Mouse (Mus musculus) liver, embryonic 13.5 days (tissue): ENCODE results near the gene Trip4. TPM values are rescaled to one million over a fixed set of nuclear protein-coding genes. Genes with fewer than 3 reads are reported as not detected.

Experiments
- ATAC-seq: fragments of 200-750 bp; cut with Nextera tagmentation; 2 replicates; pipeline ENCODE4 v1.8.0; 2017; ENCODE audit warnings: low read depth, mild to moderate bottlenecking, moderate number of reproducible peaks, moderate library complexity
- DNase-seq: peaks from one replicate; pipeline ENCODE4 v3.0.0; 2022
- H3K27ac ChIP-seq: fragments of 300-500 bp; sonication (generic); 2 replicates; pipeline ENCODE4 v1.5.1; 2015; ENCODE audit warnings: moderate library complexity, mild to moderate bottlenecking, inconsistent platforms
- H3K27me3 ChIP-seq: fragments of 300-500 bp; sonication (generic); 2 replicates; pipeline ENCODE4 v1.6.1; 2015; ENCODE audit warnings: mild to moderate bottlenecking, inconsistent platforms
- H3K36me3 ChIP-seq: fragments of 300-500 bp; sonication (generic); 2 replicates; pipeline ENCODE4 v1.6.1; 2015; ENCODE audit warnings: mild to moderate bottlenecking, inconsistent platforms
- H3K4me1 ChIP-seq: fragments of 300-500 bp; sonication (generic); replicated peaks from 2 replicates; pipeline ENCODE4 v1.6.1; 2015; ENCODE audit warnings: inconsistent platforms
- H3K4me2 ChIP-seq: fragments of 300-500 bp; sonication (generic); 2 replicates; pipeline ENCODE4 v1.6.1; 2015; ENCODE audit warnings: inconsistent platforms, mild to moderate bottlenecking, moderate library complexity
- H3K4me3 ChIP-seq: fragments of 300-500 bp; sonication (generic); replicated peaks from 2 replicates; pipeline ENCODE4 v1.5.1; 2015; ENCODE audit warnings: mild to moderate bottlenecking, inconsistent platforms
- H3K9ac ChIP-seq: fragments of 300-500 bp; sonication (generic); 2 replicates; pipeline ENCODE4 v1.6.1; 2015; ENCODE audit warnings: mild to moderate bottlenecking, inconsistent platforms
- H3K9me3 ChIP-seq: fragments of 300-500 bp; sonication (generic); replicated peaks from 2 replicates; pipeline ENCODE4 v1.6.1; 2016; ENCODE audit warnings: inconsistent platforms
- WGBS: fragments of 180-500 bp; shearing (Covaris S2); methylation state at CpG from one replicate; pipeline ENCODE4 v1.1.7; 2015; ENCODE audit not compliant: insufficient replicate concordance; 5-methylcytosine and 5-hydroxymethylcytosine counted together
- polyA plus RNA-seq: library from polyadenylated mRNA; unstranded; fragments of >200 nt; fragmentation: Nextera tagmentation; extraction: Ambion mirVana; gene quantifications from 2 replicates; pipeline ENCODE4 v1.2.1, GENCODE M21; 2015

The Trip4 gene
- polyA plus RNA-seq, result 12.4 and 14.4 TPM in 2 replicates

DNA sequence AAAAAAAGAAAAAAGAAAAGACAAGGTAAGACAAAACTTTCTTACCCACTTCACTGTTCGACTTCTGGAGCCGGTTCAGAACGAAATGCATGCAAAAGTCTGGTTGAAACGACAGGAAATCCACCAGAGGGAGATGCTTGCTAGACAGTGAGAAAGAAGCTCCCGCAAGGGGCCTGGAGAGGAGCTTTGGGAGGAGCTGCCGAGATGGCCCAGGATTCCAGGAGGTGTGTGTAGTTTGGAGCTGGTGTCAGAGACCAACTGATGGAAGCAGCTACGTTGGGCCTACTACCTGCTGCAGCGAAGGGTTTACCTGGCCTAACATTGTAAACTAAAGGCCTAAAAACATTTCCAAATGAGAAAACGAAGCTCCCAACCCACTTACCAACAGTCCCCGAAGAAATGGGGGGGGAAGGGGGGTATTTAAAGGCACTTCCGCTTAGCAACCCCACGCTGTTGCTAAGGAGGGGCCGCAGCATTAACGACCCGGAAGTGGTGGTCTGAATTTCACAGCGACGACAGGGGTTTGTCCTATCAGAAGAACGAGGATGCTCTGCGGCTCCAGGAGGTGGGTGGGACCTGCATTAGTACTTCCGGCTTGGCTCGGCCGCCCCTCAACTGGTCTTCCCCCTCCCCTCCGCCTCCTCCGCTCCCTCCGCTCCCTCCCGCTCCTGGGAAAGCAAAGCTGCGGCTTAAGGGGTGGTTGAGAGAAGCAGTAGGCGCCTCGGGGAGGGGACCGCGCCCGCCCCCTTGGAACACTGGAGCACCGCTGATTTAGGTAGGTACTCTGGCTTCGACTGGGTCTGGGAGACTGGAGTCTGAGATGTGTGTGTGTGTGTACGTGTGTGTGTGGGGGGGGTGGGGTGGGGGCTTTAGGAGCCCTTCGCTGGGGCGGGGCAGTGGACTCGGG is at the start of gene Trip4, which contains the start of gene Csnk1g1:
Gene Trip4 (minus strand): TSS at position 401 of the 907 bp plus-strand sequence.
Gene Csnk1g1 (plus strand): TSS at position 531 of the 907 bp plus-strand sequence.
- H3K27me3 ChIP-seq, result no peaks in the 10 kb centered on the region
- H3K4me1 ChIP-seq, result peaks cover 29% of the 10 kb centered on the region
- H3K9me3 ChIP-seq, result no peaks in the 10 kb centered on the region
- H3K36me3 ChIP-seq, result peaks cover 21% of the 10 kb centered on the region
- H3K4me3 ChIP-seq, result peak within 1 kb of the TSS; percentile 84
- H3K27ac ChIP-seq, result peak within 1 kb of the TSS; percentile 86
- WGBS, result 1% methylated on average over 37 of the region's 38 CpGs
- peak; percentile 96 for ATAC-seq
- peak within 1 kb of the TSS; percentile 88 for H3K9ac ChIP-seq
- peak within 1 kb of the TSS; percentile 93 for H3K4me2 ChIP-seq
- DNase-seq, result peak; percentile 88

DNA sequence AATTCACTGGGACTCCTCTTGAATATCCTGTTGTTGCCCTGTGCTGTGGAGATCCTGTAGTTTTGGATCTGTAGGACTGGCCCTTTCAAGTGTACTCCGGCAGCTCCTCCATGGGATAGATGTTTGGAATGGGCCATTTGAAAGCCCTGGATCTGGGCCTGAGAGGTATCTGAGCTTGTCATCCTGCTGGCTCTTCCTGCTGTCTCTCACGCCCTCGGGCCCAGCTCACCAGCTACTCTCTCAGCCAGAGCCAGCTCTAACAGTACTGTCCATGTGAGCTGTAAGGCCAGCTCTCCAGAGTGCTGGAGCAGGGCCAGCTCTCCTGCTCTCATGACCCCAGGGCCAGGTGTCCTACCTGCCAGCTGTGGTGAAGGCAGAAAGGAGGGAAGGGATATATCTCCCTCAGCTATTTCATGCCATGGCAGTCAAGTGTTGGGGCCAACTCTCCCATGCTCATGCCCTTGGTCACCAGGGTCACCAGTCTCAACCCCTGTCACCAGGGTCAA is 42.5 kb upstream of the Trip4 start:
- Histone ChIP-seq H3K4me1 (no peaks in the 10 kb centered on the region), H3K27ac (no peak overlapping the region), H3K9ac (no peak overlapping the region), H3K4me2 (no peak overlapping the region), H3K4me3 (no peak overlapping the region), H3K36me3 (peaks cover 3% of the 10 kb centered on the region; the same call in 1 of the 2 replicates), H3K9me3 (no peaks in the 10 kb centered on the region), H3K27me3 (no peaks in the 10 kb centered on the region)
- DNase-seq, result no peak
- no peak for ATAC-seq
- 60% methylated on average over 3 of the region's 3 CpGs for WGBS

DNA sequence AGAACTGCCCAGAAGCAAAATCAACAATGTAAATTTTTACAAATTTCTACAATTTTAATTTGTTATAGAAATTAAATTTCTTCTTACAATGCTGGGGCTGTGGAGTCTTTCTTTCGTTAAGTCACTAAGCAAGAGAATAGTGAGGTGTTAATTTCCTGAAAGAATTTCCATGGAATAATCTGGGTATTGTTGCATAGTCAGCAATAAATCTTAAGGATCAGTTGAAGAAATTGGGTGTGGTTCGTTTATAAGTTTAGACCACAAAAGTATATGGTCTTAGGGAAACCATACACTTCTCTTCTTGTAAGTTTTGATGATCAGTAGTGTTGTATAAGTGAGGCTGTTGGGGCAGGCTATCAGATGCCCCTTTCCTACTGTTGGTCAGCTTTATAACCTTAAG is 29.0 kb upstream of the Trip4 start:
- no peak overlapping the region for H3K4me2 ChIP-seq
- H3K4me3 ChIP-seq, result no peak overlapping the region
- no peak overlapping the region for H3K9ac ChIP-seq
- DNase-seq, result no peak
- no peaks in the 10 kb centered on the region for H3K36me3 ChIP-seq
- H3K27ac ChIP-seq, result no peak overlapping the region
- WGBS, result 64% methylated on average over 2 of the region's 2 CpGs
- H3K9me3 ChIP-seq, result no peaks in the 10 kb centered on the region
- H3K4me1 ChIP-seq, result no peaks in the 10 kb centered on the region
- no peak for ATAC-seq
- no peaks in the 10 kb centered on the region for H3K27me3 ChIP-seq

DNA sequence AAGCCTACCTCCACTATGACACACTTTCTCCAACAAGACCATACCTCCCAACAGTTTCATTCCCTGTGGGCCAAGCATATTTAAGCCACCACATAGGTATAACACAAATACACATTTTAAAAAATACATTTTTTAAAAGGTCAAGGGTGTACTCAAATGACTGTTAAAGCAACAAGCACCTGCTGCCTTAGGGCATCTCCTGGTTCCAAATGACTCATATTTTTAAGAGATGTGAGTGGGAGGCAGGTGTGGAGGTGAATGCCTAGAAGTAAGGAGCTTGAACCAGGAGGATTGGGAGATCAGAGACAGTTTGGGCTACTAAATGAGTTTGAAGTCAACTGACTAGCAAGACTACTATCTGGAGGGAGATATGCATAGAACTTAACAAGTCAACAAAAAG is 21.2 kb upstream of the Trip4 start:
- Histone ChIP-seq H3K4me1 (0 out of 2 replicates have a peak, but pooled peaks cover 2% of the 10 kb centered on the region), H3K4me3 (no peak overlapping the region), H3K27ac (no peak overlapping the region), H3K27me3 (no peaks in the 10 kb centered on the region), H3K9me3 (no peaks in the 10 kb centered on the region), H3K4me2 (no peak overlapping the region), H3K36me3 (no peaks in the 10 kb centered on the region), H3K9ac (no peak overlapping the region)
- ATAC-seq, result no peak
- no peak for DNase-seq

DNA sequence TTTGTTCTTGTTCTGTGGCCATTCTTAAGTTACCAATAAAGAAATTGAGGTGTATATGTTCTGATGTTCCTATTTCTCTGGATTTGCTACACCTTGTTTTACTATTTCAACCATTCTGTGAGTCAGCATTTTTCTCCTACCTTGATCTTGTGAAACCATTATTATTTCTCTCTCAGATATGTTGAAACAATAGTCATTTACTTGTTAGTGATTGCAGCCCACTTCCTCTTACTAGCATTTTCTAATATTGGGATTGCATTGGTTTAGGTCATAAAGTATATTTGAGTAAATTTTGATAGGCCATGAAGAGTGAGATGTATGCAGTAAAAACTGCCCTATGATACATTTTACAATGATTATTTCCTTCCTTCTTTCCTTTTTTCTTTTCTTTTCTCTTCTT is 19.9 kb upstream of the Trip4 start:
- DNase-seq (no peak), ATAC-seq (no peak)
- Histone ChIP-seq H3K9ac (no peak overlapping the region), H3K27me3 (no peaks in the 10 kb centered on the region), H3K4me3 (no peak overlapping the region), H3K36me3 (no peaks in the 10 kb centered on the region), H3K4me2 (no peak overlapping the region), H3K9me3 (no peaks in the 10 kb centered on the region), H3K4me1 (0 out of 2 replicates have a peak, but pooled peaks cover 2% of the 10 kb centered on the region), H3K27ac (no peak overlapping the region)

DNA sequence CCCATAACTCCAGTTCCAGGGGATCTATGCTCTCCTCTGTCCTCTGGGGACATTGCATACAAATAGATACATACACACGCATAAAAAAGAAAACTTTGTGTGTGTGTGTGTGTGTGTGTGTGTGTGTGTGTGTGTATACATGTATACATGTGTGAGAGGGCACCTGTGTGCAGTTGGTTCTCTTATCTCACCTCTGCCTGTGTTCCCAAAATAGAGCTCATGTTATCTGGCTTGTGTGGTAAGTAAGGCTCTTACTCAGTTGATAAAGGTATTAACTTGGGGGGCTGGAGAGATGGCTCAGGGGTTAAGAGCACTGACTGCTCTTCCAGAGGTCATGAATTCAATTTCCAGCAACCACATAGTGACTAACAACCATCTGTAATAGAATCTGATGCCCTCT is 8.4 kb upstream of the Trip4 start:
- Histone ChIP-seq H3K4me2 (no peak overlapping the region), H3K9ac (no peak overlapping the region), H3K36me3 (no peaks in the 10 kb centered on the region), H3K4me1 (peaks cover 32% of the 10 kb centered on the region), H3K27me3 (no peaks in the 10 kb centered on the region), H3K27ac (peak overlapping the region; percentile 4; the same call in 1 of the 2 replicates), H3K9me3 (no peaks in the 10 kb centered on the region), H3K4me3 (no peak overlapping the region)
- peak; percentile 74 for ATAC-seq
- DNase-seq, result no peak
- WGBS, result 48% methylated on average over 1 of the region's 1 CpGs

DNA sequence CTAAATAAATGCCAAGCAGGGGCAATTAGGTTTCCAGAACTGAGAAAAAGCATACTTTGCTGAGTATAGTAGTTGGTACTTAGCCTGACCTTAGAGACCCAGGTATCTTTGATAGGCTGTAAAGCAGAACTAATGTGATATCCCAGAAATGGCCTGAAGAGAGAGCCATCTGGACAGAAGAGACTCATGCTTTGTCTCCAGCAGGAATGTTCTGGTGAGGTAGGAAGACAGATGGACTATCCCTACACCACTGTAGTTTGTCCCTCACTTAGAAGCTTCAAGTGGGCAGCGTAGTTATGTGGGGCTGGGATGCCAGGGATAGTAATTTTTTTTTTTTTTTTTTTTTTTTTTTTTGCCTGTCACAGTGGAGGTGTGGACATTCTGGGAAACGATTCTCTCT is 5.4 kb upstream of the Trip4 start:
- Histone ChIP-seq H3K9ac (no peak overlapping the region), H3K4me2 (no peak overlapping the region), H3K36me3 (no peaks in the 10 kb centered on the region), H3K4me1 (peaks cover 42% of the 10 kb centered on the region), H3K9me3 (no peaks in the 10 kb centered on the region), H3K27me3 (no peaks in the 10 kb centered on the region), H3K4me3 (no peak overlapping the region), H3K27ac (no peak overlapping the region)
- WGBS, result 65% methylated on average over 2 of the region's 2 CpGs
- ATAC-seq, result no peak
- DNase-seq, result no peak

DNA sequence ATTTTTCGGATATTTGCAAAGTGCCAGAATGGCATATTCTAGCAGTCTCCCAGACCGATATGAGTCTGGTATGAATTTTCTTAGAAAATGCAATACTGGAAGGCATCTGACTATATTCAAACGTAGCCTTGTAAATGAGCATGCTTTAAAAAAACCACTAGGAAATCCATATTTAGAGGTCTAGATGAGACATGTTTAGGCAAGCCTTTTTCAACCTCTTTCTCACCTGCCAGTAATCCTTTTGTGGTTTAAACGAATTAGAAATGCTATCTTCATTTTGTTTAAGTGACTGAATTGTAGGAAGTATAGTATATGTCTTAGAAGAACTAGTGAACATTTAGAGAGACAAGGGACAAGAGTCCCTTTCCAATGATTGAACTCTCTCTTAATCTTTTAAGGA is 1.2 kb upstream of the Trip4 start:
- peak overlapping the region; percentile 93 for H3K4me2 ChIP-seq
- DNase-seq (no peak), ATAC-seq (no peak)
- peaks cover 14% of the 10 kb centered on the region for H3K36me3 ChIP-seq
- H3K9me3 ChIP-seq, result no peaks in the 10 kb centered on the region
- WGBS, result 4% methylated on average over 4 of the region's 4 CpGs
- peak overlapping the region; percentile 86 for H3K27ac ChIP-seq
- H3K9ac ChIP-seq, result peak overlapping the region; percentile 88
- H3K4me1 ChIP-seq, result peaks cover 36% of the 10 kb centered on the region
- peak overlapping the region; percentile 84 for H3K4me3 ChIP-seq
- H3K27me3 ChIP-seq, result no peaks in the 10 kb centered on the region

DNA sequence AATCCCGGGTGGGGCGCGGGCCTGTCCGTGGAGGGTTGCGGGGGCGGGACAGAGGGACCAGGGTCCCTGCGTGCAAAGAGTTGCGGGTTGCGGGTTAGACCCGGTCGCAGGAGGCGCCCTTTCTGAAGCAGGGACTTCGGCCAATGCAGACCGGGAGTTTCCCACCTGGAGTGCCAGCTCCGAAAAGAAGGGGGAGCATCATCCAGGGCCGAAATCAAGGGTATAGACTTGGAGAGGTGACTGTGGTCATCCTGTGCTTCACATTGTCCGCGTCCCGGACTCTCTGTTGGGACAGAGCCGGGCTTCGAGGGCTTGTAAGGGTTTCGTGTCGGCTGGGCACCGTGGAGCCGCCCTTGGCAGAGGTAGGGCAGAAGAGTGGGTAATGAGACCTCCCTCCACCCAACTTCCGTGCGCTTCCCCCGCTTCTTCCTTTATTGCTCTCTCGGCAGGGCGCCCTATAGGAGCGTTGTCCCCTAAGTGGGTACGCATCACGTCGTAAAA is 757 bp upstream of the Trip4 start:
- no peak for DNase-seq
- Histone ChIP-seq H3K4me2 (peak overlapping the region; percentile 93), H3K27me3 (no peaks in the 10 kb centered on the region), H3K9ac (peak overlapping the region; percentile 88), H3K36me3 (peaks cover 16% of the 10 kb centered on the region), H3K4me1 (peaks cover 31% of the 10 kb centered on the region), H3K9me3 (no peaks in the 10 kb centered on the region), H3K4me3 (peak overlapping the region; percentile 84), H3K27ac (peak overlapping the region; percentile 86)
- whole genome bisulfite sequencing, result under 1% methylated on average over 33 of the region's 34 CpGs
- peak; percentile 58 for ATAC-seq

DNA sequence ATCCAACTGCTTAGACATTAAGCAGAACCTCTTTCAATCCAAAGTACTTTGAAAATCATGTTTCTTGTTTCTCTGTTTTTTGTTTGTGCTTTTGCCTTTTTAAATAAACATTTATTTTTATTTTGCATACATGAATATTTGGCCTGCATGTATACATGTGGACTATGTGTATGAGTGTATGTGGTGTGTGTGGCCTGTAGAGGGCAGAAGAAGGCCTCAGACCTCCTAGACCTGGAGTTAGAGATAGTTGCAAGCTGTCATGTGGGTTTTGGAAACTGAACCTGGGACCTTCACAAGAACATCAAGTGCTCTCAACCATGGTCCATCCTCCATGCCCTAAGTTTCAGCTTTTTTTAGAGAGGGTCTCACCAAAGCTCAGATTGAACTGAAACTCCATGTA is 5.2 kb downstream of the Trip4 start:
- H3K36me3 ChIP-seq, result peaks cover 60% of the 10 kb centered on the region
- peaks cover 14% of the 10 kb centered on the region for H3K4me1 ChIP-seq
- H3K9ac ChIP-seq, result no peak overlapping the region
- H3K4me3 ChIP-seq, result no peak overlapping the region
- H3K9me3 ChIP-seq, result no peaks in the 10 kb centered on the region
- no peak for ATAC-seq
- H3K4me2 ChIP-seq, result no peak overlapping the region
- DNase-seq, result no peak
- no peaks in the 10 kb centered on the region for H3K27me3 ChIP-seq
- H3K27ac ChIP-seq, result no peak overlapping the region

DNA sequence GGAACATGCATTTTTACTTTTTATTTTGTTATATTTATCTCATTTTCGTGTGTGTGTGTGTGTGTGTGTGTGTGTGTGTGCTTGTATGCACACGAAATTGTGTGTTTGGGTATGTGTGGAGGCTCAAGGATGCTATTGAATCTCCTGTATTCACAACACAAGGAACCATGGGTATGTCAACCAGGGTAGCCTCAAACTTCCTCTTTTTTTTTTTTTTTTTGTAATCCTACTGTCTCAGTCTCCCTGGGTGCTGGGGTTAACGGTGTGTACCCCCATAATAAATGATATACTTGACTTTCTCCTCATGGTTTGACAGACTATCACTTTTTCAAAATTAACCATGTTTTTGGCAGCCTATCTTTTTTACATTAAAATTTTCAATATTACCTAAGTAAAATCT is 5.7 kb downstream of the Trip4 start:
- no peak for ATAC-seq
- Histone ChIP-seq H3K4me3 (no peak overlapping the region), H3K36me3 (peaks cover 64% of the 10 kb centered on the region), H3K27ac (no peak overlapping the region), H3K4me2 (no peak overlapping the region), H3K9ac (no peak overlapping the region), H3K4me1 (peaks cover 8% of the 10 kb centered on the region), H3K27me3 (no peaks in the 10 kb centered on the region), H3K9me3 (no peaks in the 10 kb centered on the region)
- DNase-seq, result no peak
- WGBS, result 70% methylated on average over 3 of the region's 3 CpGs
